Mouse (Mus musculus) neural tube, embryonic 14.5 days (tissue): ENCODE measurements around the gene Mpo. TPM values are rescaled to one million over a fixed set of nuclear protein-coding genes. Genes with fewer than 3 reads are reported as not detected.

Experiments used
- ATAC-seq: fragments of 200-750 bp; cut with Nextera tagmentation; 2 replicates; pipeline ENCODE4 v1.8.0; 2017; ENCODE audit warnings: low read depth, mild to moderate bottlenecking, moderate TSS enrichment, moderate library complexity
- H3K27ac ChIP-seq: fragments of 300-500 bp; sonication (generic); 2 replicates; pipeline ENCODE4 v1.5.1; 2014; ENCODE audit warnings: low read depth, mild to moderate bottlenecking, control low read depth, low read length, moderate library complexity, mixed read lengths
- H3K27me3 ChIP-seq: fragments of 300-500 bp; sonication (generic); 2 replicates; pipeline ENCODE4 v1.6.1; 2014; ENCODE audit warnings: low read length; ENCODE audit not compliant: control insufficient read depth, insufficient read depth
- H3K36me3 ChIP-seq: fragments of 300-500 bp; sonication (generic); 2 replicates; pipeline ENCODE4 v1.6.1; 2014; ENCODE audit warnings: low read length, mixed read lengths; ENCODE audit not compliant: control insufficient read depth, insufficient read depth
- H3K4me1 ChIP-seq: fragments of 300-500 bp; sonication (generic); 2 replicates; pipeline ENCODE4 v1.6.1; 2014; ENCODE audit warnings: low read length; ENCODE audit not compliant: control insufficient read depth, insufficient read depth
- H3K4me2 ChIP-seq: fragments of 300-500 bp; sonication (generic); 2 replicates; pipeline ENCODE4 v1.6.1; 2014; ENCODE audit warnings: mild to moderate bottlenecking, low read depth, low read length, control low read depth
- H3K4me3 ChIP-seq: fragments of 300-500 bp; sonication (generic); 2 replicates; pipeline ENCODE4 v1.5.1; 2014; ENCODE audit warnings: low read depth, low read length, control low read depth, mixed read lengths
- H3K9ac ChIP-seq: fragments of 300-500 bp; sonication (generic); replicated peaks from 2 replicates; pipeline ENCODE4 v1.6.1; 2014; ENCODE audit warnings: low read depth, mild to moderate bottlenecking, control low read depth, low read length, mixed read lengths
- H3K9me3 ChIP-seq: fragments of 300-500 bp; sonication (generic); 2 replicates; pipeline ENCODE4 v1.6.1; 2016; ENCODE audit warnings: low read length; ENCODE audit not compliant: control insufficient read depth
- WGBS: fragments of 180-500 bp; shearing (Covaris S2); extraction: QIAGEN DNeasy Blood & Tissue Kit; methylation state at CpG from one replicate; pipeline ENCODE4 v1.1.7; 2014; 5-methylcytosine and 5-hydroxymethylcytosine counted together
- polyA plus RNA-seq: library from polyadenylated mRNA; unstranded; fragments of >200 nt; fragmentation: Nextera tagmentation; extraction: Ambion mirVana; gene quantifications from 2 replicates; pipeline ENCODE4 v1.2.1, GENCODE M21; 2014

Gene Mpo
- polyA plus RNA-seq, result 0.31 and 2.2 TPM in 2 replicates

- H3K27ac ChIP-seq, result no peak within 1 kb of the TSS
- ATAC-seq, result no peak
- H3K36me3 ChIP-seq, result no peaks in the 10 kb centered on the region
- H3K4me1 ChIP-seq, result no peaks in the 10 kb centered on the region
- no peaks in the 10 kb centered on the region for H3K9me3 ChIP-seq
- H3K4me3 ChIP-seq, result no peak within 1 kb of the TSS
- no peaks in the 10 kb centered on the region for H3K27me3 ChIP-seq
- 68% methylated on average over 3 of the region's 3 CpGs for WGBS
- H3K9ac ChIP-seq, result no peak within 1 kb of the TSS
- H3K4me2 ChIP-seq, result no peak within 1 kb of the TSS
Measured at GRCm38 (mm10) chr11:87793460-87793859, at the start of gene Mpo. Gene Mpo (plus strand): TSS chr11:87793581.

DNA sequence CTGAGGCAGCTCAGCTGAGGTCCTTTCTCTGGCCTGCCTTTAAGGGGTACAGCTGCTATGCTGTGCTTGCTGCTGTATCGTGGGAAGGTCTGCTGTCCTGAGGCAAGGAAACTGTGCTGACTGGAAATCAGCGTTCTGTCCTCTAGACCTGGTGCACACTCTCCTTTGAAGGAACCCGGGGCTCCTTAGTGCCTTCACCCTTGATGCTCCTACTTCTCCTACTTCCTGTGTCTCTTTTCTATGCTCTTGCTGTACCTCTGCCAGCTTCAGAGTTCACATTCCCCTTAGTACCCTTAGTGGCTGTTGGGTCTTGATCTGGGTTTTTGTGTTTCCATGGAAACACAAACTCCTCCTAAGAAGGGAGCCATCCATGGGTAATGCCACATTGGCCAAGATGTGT lies 49.7 kb upstream of the Mpo start:
- H3K36me3 ChIP-seq, result peaks cover 18% of the 10 kb centered on the region

DNA sequence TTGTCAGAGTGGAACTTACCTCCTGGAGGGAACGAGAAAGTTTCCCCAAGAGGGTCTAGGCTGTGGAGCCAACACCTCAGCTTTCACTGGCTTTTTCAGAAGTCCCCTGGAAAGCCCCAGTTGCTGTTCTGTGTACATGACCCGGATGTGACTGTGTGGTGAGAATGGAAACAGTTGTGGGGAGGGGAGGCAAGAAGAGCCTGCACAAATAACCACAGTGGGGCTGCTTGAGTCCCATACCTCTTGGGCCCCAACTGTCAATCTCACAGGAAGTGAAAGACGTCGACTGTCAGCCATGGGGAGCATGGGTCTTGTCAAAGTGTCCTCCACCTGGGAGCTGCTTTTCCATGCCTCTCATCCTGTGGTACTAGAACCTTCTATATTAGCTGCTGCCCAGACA lies 48.4 kb upstream of the Mpo start:
- Histone ChIP-seq H3K9ac (no peak overlapping the region), H3K27ac (no peak overlapping the region), H3K36me3 (peaks cover 18% of the 10 kb centered on the region), H3K27me3 (no peaks in the 10 kb centered on the region), H3K4me2 (no peak overlapping the region), H3K4me1 (no peaks in the 10 kb centered on the region), H3K4me3 (no peak overlapping the region), H3K9me3 (no peaks in the 10 kb centered on the region)
- no peak for ATAC-seq
- WGBS, result 91% methylated on average over 4 of the region's 4 CpGs

More for the DNA sequence above, 49.7 kb upstream of the Mpo start:
- H3K4me2 ChIP-seq, result no peak overlapping the region
- no peaks in the 10 kb centered on the region for H3K9me3 ChIP-seq
- no peak overlapping the region for H3K27ac ChIP-seq
- 95% methylated on average over 3 of the region's 3 CpGs for WGBS
- ATAC-seq, result no peak
- H3K27me3 ChIP-seq, result no peaks in the 10 kb centered on the region
- H3K4me1 ChIP-seq, result no peaks in the 10 kb centered on the region
- H3K9ac ChIP-seq, result no peak overlapping the region
- no peak overlapping the region for H3K4me3 ChIP-seq

DNA sequence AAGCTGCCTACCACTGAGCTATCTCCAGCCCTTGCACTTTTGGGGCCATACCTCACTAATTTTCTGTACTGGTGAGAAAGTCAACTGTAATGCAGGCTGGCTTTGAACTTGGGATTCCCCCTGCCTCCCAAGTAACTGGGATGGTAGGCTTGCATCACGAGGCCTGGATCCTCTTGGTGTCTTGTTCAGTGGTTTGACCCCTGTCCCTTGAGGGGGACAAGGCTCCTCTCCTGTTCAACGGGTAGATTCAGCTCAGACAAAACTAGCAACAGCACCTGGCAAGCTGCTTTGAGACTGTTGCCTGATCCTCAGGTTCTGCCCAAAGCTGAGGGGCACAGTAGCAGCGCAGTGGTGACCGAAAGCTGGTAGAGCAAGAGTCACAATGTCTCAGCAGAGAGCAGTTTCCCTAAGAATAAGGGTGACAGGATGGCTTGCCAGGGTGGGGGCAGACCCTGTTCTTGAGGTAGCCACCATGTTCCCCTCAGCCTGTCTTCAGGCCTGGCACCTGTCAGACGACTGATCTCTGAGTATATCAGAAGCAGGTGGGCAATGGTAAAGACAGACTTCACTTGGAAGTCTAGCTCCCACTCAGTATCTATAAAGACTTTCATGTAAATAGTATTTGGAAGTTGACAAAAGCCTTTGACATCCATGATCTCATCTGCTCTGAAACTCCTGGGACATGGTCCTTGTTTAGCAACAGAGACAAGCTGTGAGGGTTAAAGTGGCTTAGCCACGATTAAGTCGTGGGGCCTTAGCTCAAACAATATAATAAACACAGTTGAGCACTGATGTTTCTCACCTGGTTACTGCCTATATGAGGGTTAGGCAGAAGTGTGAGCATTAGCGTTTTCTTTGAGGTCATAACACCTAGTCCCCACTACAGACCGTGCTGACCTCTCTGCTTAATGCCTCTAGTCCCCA lies 47.5 kb upstream of the Mpo start:
- WGBS, result 79% methylated on average over 9 of the region's 9 CpGs
- H3K9me3 ChIP-seq, result no peaks in the 10 kb centered on the region

DNA sequence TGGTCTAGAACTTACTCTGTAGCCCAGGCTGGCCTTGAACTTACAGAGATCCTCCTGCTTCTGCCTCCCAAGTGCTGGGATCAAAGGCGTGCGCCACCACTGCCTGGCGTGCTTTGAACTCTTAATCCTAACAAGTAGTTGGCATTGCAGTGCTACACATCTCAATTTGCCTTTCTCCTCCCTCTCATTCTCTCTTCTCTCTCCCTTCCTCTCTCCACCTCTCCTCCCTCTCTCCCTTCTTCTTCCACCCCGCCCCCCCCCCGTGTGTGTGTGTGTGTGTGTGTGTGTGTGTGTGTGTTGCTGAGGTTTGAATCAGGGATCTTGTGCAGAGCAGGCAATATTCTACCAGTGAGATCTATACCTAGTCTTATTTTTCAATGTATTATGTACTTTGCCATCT lies 46.1 kb upstream of the Mpo start:
- H3K36me3 ChIP-seq, result peaks cover 18% of the 10 kb centered on the region
- no peak overlapping the region for H3K27ac ChIP-seq
- no peak overlapping the region for H3K4me2 ChIP-seq
- H3K4me3 ChIP-seq, result no peak overlapping the region
- 94% methylated on average over 4 of the region's 5 CpGs for WGBS
- no peaks in the 10 kb centered on the region for H3K9me3 ChIP-seq
- no peak overlapping the region for H3K9ac ChIP-seq
- no peaks in the 10 kb centered on the region for H3K4me1 ChIP-seq
- no peaks in the 10 kb centered on the region for H3K27me3 ChIP-seq
- no peak for ATAC-seq

More for the DNA sequence above, 47.5 kb upstream of the Mpo start:
- no peak overlapping the region for H3K27ac ChIP-seq
- no peaks in the 10 kb centered on the region for H3K27me3 ChIP-seq
- H3K4me3 ChIP-seq, result no peak overlapping the region
- H3K4me2 ChIP-seq, result no peak overlapping the region
- no peak overlapping the region for H3K9ac ChIP-seq
- no peaks in the 10 kb centered on the region for H3K4me1 ChIP-seq
- H3K36me3 ChIP-seq, result peaks cover 18% of the 10 kb centered on the region
- ATAC-seq, result no peak

DNA sequence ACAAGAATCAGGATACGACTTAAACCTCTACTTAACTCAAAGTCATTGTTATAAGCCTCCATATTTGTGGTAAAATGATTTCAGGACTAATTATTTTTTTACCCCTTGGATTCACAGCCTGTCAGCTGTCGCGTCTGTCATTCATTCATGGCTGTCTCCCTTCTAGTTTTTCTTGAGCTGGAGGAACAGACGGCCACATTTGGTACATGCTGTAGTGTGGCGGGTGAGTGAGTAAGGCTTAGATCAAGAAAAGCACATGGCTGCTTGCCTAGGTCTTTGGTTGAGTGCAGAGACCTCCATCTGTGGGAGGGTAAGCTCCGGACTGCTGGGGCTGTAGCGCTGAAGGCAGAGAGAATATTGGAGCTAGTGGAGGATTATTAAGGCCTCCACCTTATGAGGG lies 45.7 kb upstream of the Mpo start:
- no peak overlapping the region for H3K27ac ChIP-seq
- H3K4me2 ChIP-seq, result no peak overlapping the region
- no peaks in the 10 kb centered on the region for H3K9me3 ChIP-seq
- 95% methylated on average over 7 of the region's 7 CpGs for WGBS
- no peaks in the 10 kb centered on the region for H3K27me3 ChIP-seq
- no peaks in the 10 kb centered on the region for H3K4me1 ChIP-seq
- no peak for ATAC-seq
- peaks cover 18% of the 10 kb centered on the region for H3K36me3 ChIP-seq
- H3K4me3 ChIP-seq, result no peak overlapping the region
- no peak overlapping the region for H3K9ac ChIP-seq

GRCm38 (mm10) chr11:87748132-87749119 lies 45.0 kb upstream of the Mpo start:
- H3K4me2 ChIP-seq, result no peak overlapping the region
- no peak for ATAC-seq
- H3K9me3 ChIP-seq, result no peaks in the 10 kb centered on the region
- no peaks in the 10 kb centered on the region for H3K4me1 ChIP-seq
- H3K36me3 ChIP-seq, result peaks cover 17% of the 10 kb centered on the region
- no peak overlapping the region for H3K27ac ChIP-seq
- WGBS, result 38% methylated on average over 19 of the region's 19 CpGs
- no peak overlapping the region for H3K4me3 ChIP-seq
- no peaks in the 10 kb centered on the region for H3K27me3 ChIP-seq
- no peak overlapping the region for H3K9ac ChIP-seq

GRCm38 (mm10) chr11:87749192-87750042 lies 44.0 kb upstream of the Mpo start:
- Histone ChIP-seq H3K4me1 (no peaks in the 10 kb centered on the region), H3K4me2 (no peak overlapping the region), H3K9ac (no peak overlapping the region), H3K27ac (no peak overlapping the region), H3K36me3 (peaks cover 9% of the 10 kb centered on the region; the same call in 1 of the 2 replicates), H3K27me3 (no peaks in the 10 kb centered on the region), H3K9me3 (no peaks in the 10 kb centered on the region), H3K4me3 (no peak overlapping the region)
- ATAC-seq, result no peak
- WGBS, result 62% methylated on average over 18 of the region's 18 CpGs
